Mouse (Mus musculus) brain, embryonic 14.5 days (tissue): ENCODE measurements around the gene Metrn.

ENCODE experiments used
- CTCF ChIP-seq: fragments of 200-500 bp; IDR thresholded peaks from 2 replicates; pipeline ENCODE4 v1.5.1; 2012; ENCODE audit warnings: inconsistent platforms, mild to moderate bottlenecking, moderate library complexity, borderline replicate concordance; ENCODE audit not compliant: insufficient read depth, insufficient read length; ENCODE audit errors: extremely low read depth
- POLR2A ChIP-seq: fragments of 200-500 bp; IDR thresholded peaks from 2 replicates; pipeline ENCODE4 v1.6.1; 2012; ENCODE audit warnings: mild to moderate bottlenecking, inconsistent platforms, borderline replicate concordance; ENCODE audit not compliant: poor library complexity, insufficient read depth, insufficient read length, severe bottlenecking; ENCODE audit errors: extremely low read depth

DNA sequence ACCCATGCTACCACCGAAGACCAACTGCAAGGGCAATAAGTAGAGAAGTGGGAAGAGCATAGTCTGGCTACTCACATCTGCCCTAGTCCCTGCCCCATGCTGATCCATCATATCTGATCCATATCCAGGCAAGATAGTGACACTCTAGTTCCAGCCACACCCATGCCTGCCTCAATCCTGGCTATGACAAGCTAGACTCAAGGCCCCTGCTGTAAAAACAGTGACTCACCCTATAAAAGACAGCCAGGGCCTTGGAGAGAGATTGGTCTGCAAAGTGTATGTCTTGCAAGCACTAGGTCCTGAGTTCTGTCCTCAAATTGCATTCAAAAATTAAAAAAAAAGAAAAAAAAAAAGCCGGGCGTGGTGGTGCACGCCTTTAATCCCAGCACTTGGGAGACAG, 9.6 kb upstream of the Metrn start:
- TF ChIP-seq CTCF (no peak), POLR2A (no peak)
